Mouse (Mus musculus): ENCODE data around the gene 2310022A10Rik.

Gene 2310022A10Rik

GRCm38 (mm10) chr7:27591266-27592216, 38.5 kb downstream of the 2310022A10Rik start, which contains the start of gene Akt2:
TSS of gene Akt2 (plus strand) at chr7:27591552.
- DNase-seq = peak; percentile 92 to 96

- DNase-seq = no peak
Observed at GRCm38 (mm10) chr7:27592217-27592929, 39.3 kb downstream of the 2310022A10Rik start.

DNA sequence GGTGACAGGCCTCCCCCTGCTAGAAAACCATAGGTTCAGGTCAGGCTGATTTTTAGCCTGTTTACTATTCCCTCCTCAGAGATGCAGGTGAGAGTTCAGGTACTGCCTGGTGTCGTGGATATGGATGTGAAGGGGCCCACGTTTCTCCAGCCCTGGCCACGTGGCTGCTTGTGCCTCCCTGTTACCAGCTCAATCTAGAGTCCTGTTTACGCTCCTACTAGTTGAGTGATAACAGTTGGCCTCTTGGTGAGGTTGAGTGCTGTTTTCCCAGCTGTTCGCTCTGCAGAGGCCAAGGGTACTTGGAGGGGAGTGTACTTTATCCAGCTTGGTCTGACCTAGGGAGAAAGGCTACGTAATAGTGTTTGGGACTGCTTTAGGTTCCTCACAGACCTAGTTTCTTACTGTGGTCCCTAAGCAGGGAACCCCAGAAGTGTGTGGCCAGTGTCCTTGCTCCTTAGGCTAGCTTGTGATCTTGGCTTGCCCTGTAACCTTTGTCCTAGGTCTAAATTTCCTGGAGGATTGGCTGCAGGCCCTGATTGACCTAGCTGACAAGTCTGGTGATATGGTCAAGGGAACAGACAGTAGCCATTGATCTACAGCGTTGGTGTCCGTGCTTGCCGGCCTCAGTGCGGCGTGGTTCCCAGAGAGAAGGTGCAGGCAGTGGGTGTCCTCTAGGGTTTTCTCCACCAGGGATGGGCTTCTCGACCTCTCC, 40.1 kb downstream of the 2310022A10Rik start:
- peak; percentile 30 to 66 for DNase-seq

DNA sequence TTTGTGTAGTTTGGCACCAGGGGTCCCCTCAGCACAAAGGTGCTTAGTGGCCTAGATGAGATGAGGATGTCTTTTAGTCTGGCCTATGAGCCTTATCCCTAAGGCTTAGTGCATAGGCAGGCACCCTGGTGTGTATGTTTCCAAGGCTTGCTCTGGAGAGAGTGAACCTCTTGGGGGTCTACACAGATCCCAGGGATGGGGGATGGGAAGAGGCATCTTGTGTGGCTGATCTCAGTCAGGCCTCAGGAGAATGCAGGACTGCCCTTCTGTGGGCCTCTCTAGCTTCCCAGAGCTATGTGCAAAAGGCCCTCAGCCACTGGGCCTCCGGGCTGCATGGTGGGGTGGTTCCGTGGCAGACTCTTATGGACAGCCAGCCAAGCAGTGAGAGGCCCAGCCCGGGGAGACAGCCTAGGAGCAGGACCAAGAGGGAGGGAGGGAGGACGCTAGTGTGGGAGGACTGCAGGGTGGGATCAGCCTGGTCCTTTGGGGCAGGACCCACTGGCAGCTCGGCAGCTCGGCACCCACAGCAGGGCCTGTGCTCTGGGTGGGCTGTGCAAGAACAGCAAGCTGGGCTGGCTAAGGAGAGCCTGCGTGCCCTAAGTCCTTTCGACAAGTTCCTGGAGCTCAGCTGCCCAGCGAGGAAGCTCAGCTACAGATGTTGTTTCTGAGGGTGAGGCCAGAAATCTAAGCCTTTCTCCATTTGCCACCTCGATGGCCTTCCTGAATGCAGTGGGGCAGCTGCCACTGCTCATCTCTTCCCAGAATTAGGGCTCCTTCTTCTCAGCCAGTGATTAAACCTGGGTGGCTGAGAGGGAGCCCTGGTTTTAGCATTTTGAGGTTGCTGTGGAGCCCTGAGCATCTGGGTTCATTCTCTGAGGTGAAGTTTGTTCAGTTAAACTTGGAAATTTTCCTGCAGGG, 43.8 kb downstream of the 2310022A10Rik start:
- peak in 1 of 2 experiments; percentile 76 for DNase-seq

DNA sequence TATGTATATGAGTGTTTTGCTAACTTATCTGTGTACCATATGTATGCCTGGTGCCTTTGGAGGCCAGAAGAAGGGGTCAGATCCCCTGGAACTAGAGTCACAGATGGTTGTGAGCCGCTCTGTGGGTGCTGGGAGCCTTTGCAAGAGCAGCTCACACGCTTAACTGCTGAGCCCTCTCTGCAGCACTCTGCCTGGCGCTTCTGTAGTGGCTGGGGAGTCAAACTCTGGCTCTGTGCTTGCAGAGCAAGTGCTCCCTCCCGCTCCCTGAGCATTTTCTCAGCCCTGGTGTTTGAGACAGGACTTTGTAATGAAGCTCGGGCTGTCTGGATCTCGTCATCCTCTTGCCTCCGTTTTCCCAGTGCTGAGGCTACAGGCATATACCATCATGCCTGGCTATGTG, 45.0 kb downstream of the 2310022A10Rik start:
- no peak for DNase-seq

DNA sequence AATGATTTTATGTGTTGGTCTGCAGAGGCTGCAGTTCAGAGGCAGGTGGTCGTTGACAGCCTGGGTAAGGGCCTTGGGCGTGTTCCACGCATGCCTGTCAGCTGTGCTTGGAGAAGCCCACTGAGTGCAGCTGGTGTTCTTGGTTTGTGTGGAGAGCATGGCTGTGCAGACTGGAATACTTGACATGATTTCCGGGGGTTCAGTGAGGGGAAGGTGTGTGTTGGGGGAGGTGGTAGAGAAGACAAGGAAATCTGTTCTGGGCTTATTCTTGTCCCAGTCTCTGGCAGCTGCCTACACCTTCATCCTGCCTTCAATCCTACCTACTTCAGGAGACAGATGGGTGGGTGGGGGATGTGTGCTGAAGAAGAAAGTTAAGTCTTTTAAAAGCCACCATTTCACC, 48.6 kb downstream of the 2310022A10Rik start:
- DNase-seq = no peak

DNA sequence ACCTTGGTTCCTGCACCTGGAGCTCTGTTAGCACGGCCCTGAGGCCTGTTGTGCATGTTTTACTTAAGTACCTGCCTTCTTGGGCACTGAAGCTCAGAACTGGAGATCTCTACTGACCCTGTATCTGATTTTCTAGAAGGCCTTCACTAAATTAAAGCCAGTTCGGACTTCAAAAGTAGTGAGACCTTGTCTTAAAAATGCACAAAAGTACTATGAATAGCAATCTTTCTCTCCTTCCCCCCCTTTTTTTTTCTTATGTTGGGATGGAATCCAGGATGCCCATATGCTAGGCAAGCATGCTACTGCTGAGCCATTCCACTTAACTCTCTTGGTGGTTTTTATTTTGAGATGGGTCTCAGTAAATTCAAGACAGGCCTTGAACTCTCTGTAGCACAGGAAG, 49.1 kb downstream of the 2310022A10Rik start:
- no peak for DNase-seq

- no peak for DNase-seq
Observed at GRCm38 (mm10) chr7:27602835-27603234, 49.8 kb downstream of the 2310022A10Rik start.

GRCm38 (mm10) chr7:27604661-27605348, 51.8 kb downstream of the 2310022A10Rik start:
- peak in 1 of 2 experiments; percentile 48 for DNase-seq

DNA sequence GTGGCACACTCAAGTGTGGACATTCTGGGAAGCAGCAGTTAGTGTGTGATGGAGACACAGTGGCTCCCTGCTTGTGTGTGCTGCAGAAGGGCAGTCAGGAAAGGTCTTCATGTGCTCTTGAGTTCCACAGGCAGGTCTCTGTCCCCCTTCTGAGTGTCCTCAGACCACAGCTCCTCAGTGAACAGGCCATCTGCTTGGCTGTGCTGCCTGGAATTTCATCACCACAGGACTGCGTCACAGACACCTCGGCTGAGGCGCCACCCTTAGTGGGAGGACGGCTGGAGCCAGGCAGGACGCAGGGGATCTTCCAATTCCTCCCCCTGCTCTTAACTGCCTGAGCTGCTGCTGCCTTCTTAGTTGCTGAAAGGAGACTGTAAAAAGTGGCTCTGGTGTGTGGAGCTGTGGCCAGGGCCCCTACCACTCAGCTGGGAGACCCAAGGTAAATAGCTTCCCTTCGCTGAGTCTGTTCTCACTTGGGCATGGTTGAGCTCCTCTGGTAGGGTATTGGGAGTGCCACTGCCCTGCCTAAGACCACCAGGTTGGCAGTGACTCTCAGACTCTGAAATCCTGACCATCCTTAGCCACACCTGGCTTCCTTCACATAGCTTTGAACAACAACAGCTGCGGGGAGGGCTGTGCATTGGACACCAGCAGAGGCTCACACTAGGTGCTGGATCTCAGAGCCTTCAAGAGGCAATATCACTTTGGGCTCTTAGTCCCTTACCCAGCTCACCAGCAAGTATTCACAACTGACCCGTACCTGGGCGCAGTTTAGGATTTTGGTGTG, 52.7 kb downstream of the 2310022A10Rik start:
- DNase-seq = peak; percentile 76 to 89

DNA sequence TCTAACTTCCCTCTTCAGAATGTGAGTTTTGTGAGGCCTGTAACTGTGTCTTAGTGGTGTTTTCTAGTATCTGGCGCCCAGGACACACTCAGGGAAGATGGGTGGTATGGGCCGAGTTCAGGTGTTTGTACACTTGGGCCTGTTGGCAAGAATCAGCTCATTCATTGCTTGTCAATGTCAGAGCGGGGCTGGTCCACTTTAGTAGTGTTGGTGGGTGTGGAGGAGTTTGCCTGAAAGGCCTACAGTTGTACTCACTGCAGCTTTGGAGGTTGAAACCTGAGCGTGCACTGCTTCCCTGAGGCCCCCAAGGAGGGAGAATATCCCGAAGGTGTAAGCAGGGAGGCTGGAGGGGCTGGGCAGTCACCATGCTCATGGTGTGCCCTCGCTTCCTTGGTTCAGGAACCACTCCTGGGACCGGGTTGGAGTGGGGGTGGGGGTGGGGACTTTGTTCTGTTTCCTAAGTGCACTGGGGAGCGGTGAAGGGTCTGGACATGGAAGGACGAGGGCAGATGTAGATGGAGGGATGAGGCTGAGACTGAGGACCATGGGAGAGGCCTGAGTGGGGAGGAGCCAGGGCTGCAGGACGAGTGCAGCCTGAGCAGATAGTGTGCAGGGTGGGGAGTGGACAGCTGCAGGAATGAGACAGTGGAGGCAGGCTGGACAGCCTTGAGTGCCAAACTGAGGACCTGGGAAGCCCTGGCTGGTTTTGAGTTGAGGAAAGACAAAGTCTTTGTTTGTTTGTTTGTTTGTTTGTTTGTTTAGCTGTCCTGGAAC, 53.6 kb downstream of the 2310022A10Rik start:
- no peak for DNase-seq

- peak; percentile 61 to 87 for DNase-seq
Observed at GRCm38 (mm10) chr7:27607580-27607979, 54.5 kb downstream of the 2310022A10Rik start.

GRCm38 (mm10) chr7:27608130-27608529, 55.1 kb downstream of the 2310022A10Rik start:
- DNase-seq = no peak

DNA sequence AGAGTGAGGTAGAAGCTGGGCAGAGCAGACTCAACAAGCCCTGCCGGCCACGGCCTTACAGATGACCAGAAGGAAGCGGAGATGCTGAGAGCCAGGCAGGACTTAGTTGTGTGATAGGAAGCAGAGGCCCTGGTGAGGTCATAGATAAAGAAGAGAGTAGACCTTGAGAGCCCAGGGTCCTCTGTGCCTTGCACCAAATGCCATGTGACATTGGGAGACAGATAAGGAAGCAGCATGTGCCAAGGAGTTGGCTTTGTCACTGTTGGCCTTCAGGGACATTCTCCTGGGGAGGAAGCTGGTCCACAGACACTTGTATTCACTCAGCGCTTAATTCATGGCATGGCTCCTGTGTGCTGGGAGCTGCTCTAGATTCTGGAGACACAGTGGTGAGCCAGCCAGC, 56.3 kb downstream of the 2310022A10Rik start:
- no peak for DNase-seq

DNA sequence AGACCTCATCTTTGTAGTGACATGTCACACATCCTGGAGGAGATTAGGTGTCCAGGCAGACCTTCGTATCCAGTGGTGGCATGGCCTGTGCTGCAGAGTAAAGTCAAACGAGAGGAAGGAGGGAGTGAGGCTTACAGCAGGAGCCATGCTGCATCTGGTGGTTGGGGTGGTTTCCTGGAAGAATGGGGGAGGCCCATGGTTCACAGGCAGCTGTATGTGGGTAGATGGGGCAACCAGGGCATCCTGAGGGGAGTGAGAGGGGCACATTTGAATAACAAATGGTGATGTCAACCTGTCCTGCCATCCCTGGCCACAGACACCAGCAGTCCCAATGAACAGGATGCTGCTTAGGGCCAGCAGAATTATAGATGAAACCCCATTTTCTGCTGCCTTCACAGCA, 56.7 kb downstream of the 2310022A10Rik start:
- DNase-seq = no peak

DNA sequence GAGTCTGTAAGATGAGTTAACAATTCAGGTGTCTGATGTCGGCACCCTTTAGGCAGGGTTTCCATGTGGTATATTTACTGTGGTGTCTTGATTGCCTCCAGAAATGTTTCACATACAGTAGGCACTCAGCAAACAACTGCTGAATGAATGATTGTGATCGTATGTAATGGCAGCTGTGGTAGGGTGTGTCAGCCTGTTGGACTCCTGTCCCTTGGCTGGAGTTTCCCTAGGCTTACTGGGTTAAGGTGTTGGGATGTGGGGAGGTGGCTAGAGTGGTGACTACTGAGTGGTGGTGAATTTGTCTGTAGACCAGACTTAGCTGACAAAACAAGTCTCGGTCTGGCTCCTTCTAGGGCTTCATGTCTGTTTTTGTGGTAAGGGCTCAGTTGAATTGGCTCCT, 57.3 kb downstream of the 2310022A10Rik start:
- no peak for DNase-seq

DNA sequence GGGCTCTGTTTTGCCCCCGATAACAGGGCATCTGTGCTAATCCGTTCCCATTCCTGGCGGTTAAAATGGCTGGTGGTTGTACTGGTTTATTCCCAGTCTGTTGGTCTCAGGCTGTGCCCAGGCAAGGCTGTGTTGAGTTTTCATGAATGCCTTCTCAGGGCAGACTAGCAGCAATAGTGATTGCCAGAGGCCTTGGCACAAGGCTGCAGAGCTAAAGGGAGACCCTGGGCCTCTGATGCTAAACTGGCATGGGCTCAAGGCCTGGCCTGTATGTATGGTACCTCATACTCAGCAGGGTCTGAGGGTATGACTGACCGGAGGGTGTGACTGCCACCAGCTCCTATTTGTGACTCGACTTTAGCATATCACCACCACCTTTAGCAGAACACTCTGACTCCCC, 57.8 kb downstream of the 2310022A10Rik start:
- no peak for DNase-seq

GRCm38 (mm10) chr7:27612940-27613339, 59.9 kb downstream of the 2310022A10Rik start:
- no peak for DNase-seq

- DNase-seq = no peak
Observed at GRCm38 (mm10) chr7:27613751-27614499, 60.9 kb downstream of the 2310022A10Rik start.
